Mouse (Mus musculus) small intestine, adult 2 months (tissue): Measurements from ENCODE around the gene Plcz1.

Source experiments
- CTCF ChIP-seq: fragments of 200-500 bp; IDR thresholded peaks from 2 replicates; pipeline ENCODE4 v1.5.1; 2012; ENCODE audit warnings: low read depth, mild to moderate bottlenecking, control low read depth, inconsistent platforms, low read length, moderate library complexity, mixed read lengths; ENCODE audit not compliant: insufficient replicate concordance, insufficient read length; ENCODE audit errors: extremely low read depth
- POLR2A ChIP-seq: fragments of 200-500 bp; IDR thresholded peaks from 2 replicates; pipeline ENCODE4 v1.6.1; 2012; ENCODE audit warnings: low read depth, mild to moderate bottlenecking, control low read depth, inconsistent platforms, low read length, moderate library complexity

DNA sequence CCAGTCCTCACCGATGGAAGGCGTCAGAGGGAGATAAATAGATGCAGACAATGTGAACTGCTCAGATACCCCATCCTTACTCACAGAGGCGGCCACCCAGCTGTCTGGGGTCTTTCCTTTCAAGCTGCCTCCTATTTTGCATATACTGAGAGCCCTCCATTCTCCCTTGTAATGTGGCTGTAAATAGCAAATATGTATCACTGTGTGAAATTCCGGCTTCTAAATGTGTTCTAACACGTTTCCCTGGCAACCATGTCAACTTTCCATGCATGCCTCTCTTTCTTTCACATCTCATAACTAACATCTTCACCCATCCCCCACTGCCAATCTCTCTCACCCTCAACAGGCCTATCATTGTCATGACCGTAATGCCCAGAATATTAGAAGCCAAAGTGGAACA is 74.6 kb downstream of the Plcz1 start:
- TF ChIP-seq CTCF (no peak), POLR2A (no peak)
